Comparison of ENCODE assay signal across 12 mouse cellular contexts in the genomic region with DNA sequence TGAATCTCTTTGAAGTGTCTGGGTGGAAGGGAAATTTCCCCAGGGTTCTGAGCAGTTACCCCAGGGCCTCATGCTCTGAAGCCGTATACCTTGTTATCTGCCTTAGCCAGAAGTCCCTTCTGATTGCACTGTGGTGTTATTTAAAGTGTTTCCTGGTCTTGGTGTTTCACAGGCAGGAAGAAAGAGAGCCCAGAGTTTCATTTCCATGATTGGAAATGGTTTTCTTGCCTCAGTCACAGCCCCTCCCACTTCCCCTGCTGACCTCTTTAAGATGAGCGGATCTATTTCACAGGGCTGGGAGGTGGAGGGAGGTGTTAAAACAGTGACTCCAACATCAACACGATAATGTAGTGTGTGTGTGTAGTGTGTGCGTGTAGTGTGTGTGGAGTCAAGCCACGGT.
DNase-seq lines count a peak whose midpoint lies in the region; ATAC-seq lines count a peak whose summit lies in the region.
"Had no signal": no experiment of that assay in that cellular context is flagged by ENCODE, and none has a peak within 500 bp of the region (broad histone marks: within the 10 kb centered on the region; RNA-seq: fewer than 3 reads in every experiment).

No protein-coding gene starts in this region.

- no peaks in the 10 kb centered on the region for H3K27me3 ChIP-seq in forebrain, embryonic 11.5 days (ENCODE audit: control insufficient read depth, insufficient read depth, low read length)
- no peaks in the 10 kb centered on the region for H3K27me3 ChIP-seq in forebrain, embryonic 16.5 days (replicated peaks; ENCODE audit: control insufficient read depth, insufficient read depth, low read length)
- no peaks in the 10 kb centered on the region for H3K27me3 ChIP-seq in midbrain, embryonic 13.5 days
- no peaks in the 10 kb centered on the region for H3K27me3 ChIP-seq in midbrain, embryonic 10.5 days (ENCODE audit: low read depth, poor library complexity, severe bottlenecking)
- H3K27me3 ChIP-seq in hindbrain, embryonic 15.5 days, result no peaks in the 10 kb centered on the region
- no peaks in the 10 kb centered on the region for H3K27me3 ChIP-seq in neural tube, embryonic 13.5 days

- DNase-seq in forebrain, embryonic 11.5 days (ENCODE audit: low spot score), result no peak
- DNase-seq in midbrain, embryonic 10.5 days (ENCODE audit: low spot score), result no peak
- DNase-seq in frontal cortex, postnatal 25 days (ENCODE audit: low spot score in 2 of 2), result no peak
- DNase-seq in adrenal gland, adult 18-20 months (ENCODE audit: low spot score in 2 of 2), result no peak
- DNase-seq: adrenal gland, postnatal 14 days; B cell, adult 2 months had no signal

- 38% methylated on average over 5 of the region's 5 CpGs for WGBS in forebrain, embryonic 11.5 days
- WGBS in forebrain, embryonic 16.5 days, result 30% methylated on average over 5 of the region's 5 CpGs
- 60% methylated on average over 5 of the region's 5 CpGs for WGBS in midbrain, embryonic 13.5 days
- WGBS in midbrain, embryonic 10.5 days, result 59% methylated on average over 5 of the region's 5 CpGs
- WGBS in hindbrain, embryonic 15.5 days, result 39% methylated on average over 5 of the region's 5 CpGs
- WGBS in neural tube, embryonic 13.5 days, result 45% methylated on average over 5 of the region's 5 CpGs

- peaks cover 6% of the 10 kb centered on the region; the same call in 1 of the 2 replicates for H3K4me1 ChIP-seq in forebrain, embryonic 11.5 days (replicated peaks; ENCODE audit: control insufficient read depth, insufficient read depth, low read length)
- peaks cover 6% of the 10 kb centered on the region; the same call in 1 of the 2 replicates for H3K4me1 ChIP-seq in forebrain, embryonic 16.5 days (replicated peaks; ENCODE audit: control insufficient read depth, insufficient read depth, low read length)
- H3K4me1 ChIP-seq in midbrain, embryonic 13.5 days (replicated peaks), result peaks cover 21% of the 10 kb centered on the region
- peaks cover 16% of the 10 kb centered on the region for H3K4me1 ChIP-seq in midbrain, embryonic 10.5 days
- H3K4me1 ChIP-seq in hindbrain, embryonic 15.5 days (replicated peaks), result peaks cover 13% of the 10 kb centered on the region
- H3K4me1 ChIP-seq in neural tube, embryonic 13.5 days (replicated peaks), result peaks cover 29% of the 10 kb centered on the region

- no peak overlapping the region for H3K9ac ChIP-seq in forebrain, embryonic 11.5 days (ENCODE audit: low read length)
- no peak overlapping the region for H3K9ac ChIP-seq in forebrain, embryonic 16.5 days (replicated peaks; ENCODE audit: low read depth, low read length)
- H3K9ac ChIP-seq in midbrain, embryonic 13.5 days (replicated peaks), result no peak overlapping the region
- H3K9ac ChIP-seq in hindbrain, embryonic 15.5 days, result no peak overlapping the region
- no peak overlapping the region for H3K9ac ChIP-seq in neural tube, embryonic 13.5 days

- H3K27ac ChIP-seq in forebrain, embryonic 11.5 days (ENCODE audit: low read depth, low read length), result no peak overlapping the region
- no peak overlapping the region for H3K27ac ChIP-seq in forebrain, embryonic 16.5 days (ENCODE audit: low read length)
- H3K27ac ChIP-seq in midbrain, embryonic 13.5 days, result peak overlapping the region; percentile 51; the same call in 1 of the 2 replicates
- no peak overlapping the region; the same call in 1 of the 2 replicates for H3K27ac ChIP-seq in midbrain, embryonic 10.5 days (replicated peaks)
- peak overlapping the region; percentile 47 for H3K27ac ChIP-seq in hindbrain, embryonic 15.5 days (replicated peaks)
- peak overlapping the region; percentile 50; the same call in 1 of the 2 replicates for H3K27ac ChIP-seq in neural tube, embryonic 13.5 days (replicated peaks)

- no peaks in the 10 kb centered on the region for H3K36me3 ChIP-seq in forebrain, embryonic 11.5 days (ENCODE audit: control insufficient read depth, insufficient read depth, low read length)
- peaks cover 9% of the 10 kb centered on the region for H3K36me3 ChIP-seq in forebrain, embryonic 16.5 days (ENCODE audit: control insufficient read depth, insufficient read depth)
- peaks cover 18% of the 10 kb centered on the region for H3K36me3 ChIP-seq in midbrain, embryonic 13.5 days
- peaks cover 24% of the 10 kb centered on the region for H3K36me3 ChIP-seq in midbrain, embryonic 10.5 days
- H3K36me3 ChIP-seq in hindbrain, embryonic 15.5 days, result peaks cover 13% of the 10 kb centered on the region
- H3K36me3 ChIP-seq in neural tube, embryonic 13.5 days, result peaks cover 32% of the 10 kb centered on the region

- H3K4me2 ChIP-seq in forebrain, embryonic 11.5 days (ENCODE audit: low read depth, low read length, severe bottlenecking), result no peak overlapping the region
- H3K4me2 ChIP-seq in forebrain, embryonic 16.5 days (ENCODE audit: low read length), result no peak overlapping the region
- no peak overlapping the region for H3K4me2 ChIP-seq in midbrain, embryonic 13.5 days (replicated peaks)
- no peak overlapping the region for H3K4me2 ChIP-seq in hindbrain, embryonic 15.5 days
- no peak overlapping the region for H3K4me2 ChIP-seq in neural tube, embryonic 13.5 days

- no peaks in the 10 kb centered on the region for H3K9me3 ChIP-seq in forebrain, embryonic 11.5 days (ENCODE audit: control insufficient read depth, low read length)
- H3K9me3 ChIP-seq in forebrain, embryonic 16.5 days (ENCODE audit: control insufficient read depth, low read length), result no peaks in the 10 kb centered on the region
- H3K9me3 ChIP-seq in midbrain, embryonic 13.5 days, result no peaks in the 10 kb centered on the region
- no peaks in the 10 kb centered on the region for H3K9me3 ChIP-seq in midbrain, embryonic 10.5 days (replicated peaks)
- H3K9me3 ChIP-seq in hindbrain, embryonic 15.5 days, result no peaks in the 10 kb centered on the region
- no peaks in the 10 kb centered on the region for H3K9me3 ChIP-seq in neural tube, embryonic 13.5 days

- no peak overlapping the region for H3K4me3 ChIP-seq in forebrain, embryonic 11.5 days (ENCODE audit: low read depth, low read length)
- H3K4me3 ChIP-seq in forebrain, embryonic 16.5 days (replicated peaks; ENCODE audit: low read length), result no peak overlapping the region
- no peak overlapping the region for H3K4me3 ChIP-seq in midbrain, embryonic 13.5 days (replicated peaks)
- no peak overlapping the region for H3K4me3 ChIP-seq in midbrain, embryonic 10.5 days
- no peak overlapping the region for H3K4me3 ChIP-seq in hindbrain, embryonic 15.5 days
- H3K4me3 ChIP-seq in neural tube, embryonic 13.5 days, result no peak overlapping the region
- H3K4me3 ChIP-seq: erythroblast, embryonic 14.5 days; myocyte had no signal

- ATAC-seq in forebrain, embryonic 11.5 days (replicated peaks; ENCODE audit: low FRiP score), result 0 out of 2 replicates have a peak, but pooled peaks have one; percentile 36
- ATAC-seq in forebrain, embryonic 16.5 days, result no peak
- peak; percentile 64 for ATAC-seq in midbrain, embryonic 13.5 days
- ATAC-seq in hindbrain, embryonic 15.5 days (ENCODE audit: low FRiP score, low read depth), result no peak
- 0 out of 2 replicates have a peak, but pooled peaks have one; percentile 47 for ATAC-seq in neural tube, embryonic 13.5 days (ENCODE audit: low read depth)

Comparison
In these comparisons a context has a peak if more than half of its experiments do, and no peak if none do; other contexts are left out.
1. ATAC-seq: peak in forebrain, embryonic 11.5 days (single experiment), midbrain, embryonic 13.5 days (single experiment) and neural tube, embryonic 13.5 days (single experiment); none in forebrain, embryonic 16.5 days (single experiment) and hindbrain, embryonic 15.5 days (single experiment).
2. H3K27ac ChIP-seq: peak in midbrain, embryonic 13.5 days (single experiment), hindbrain, embryonic 15.5 days (single experiment) and neural tube, embryonic 13.5 days (single experiment); none in forebrain, embryonic 11.5 days (single experiment), forebrain, embryonic 16.5 days (single experiment) and midbrain, embryonic 10.5 days (single experiment).